Mouse (Mus musculus) MEL (cell line): ENCODE measurements at regions not wholly inside any gene's neighbourhood (a gene's known extent, or its start where the extent isn't known, plus 50 kb on each side); places are given as distances from the start of the nearest gene placed in this dataset.

Experiments used
- DNase-seq: peaks from one replicate; pipeline ENCODE4 v3.0.0; 2011; ENCODE audit warnings: low read depth, low spot score
- H3K27ac ChIP-seq: 2 replicates; pipeline ENCODE4 v1.5.1; 2012; ENCODE audit warnings: low read depth, mild to moderate bottlenecking, control low read depth, low read length, moderate library complexity; ENCODE audit not compliant: control insufficient read depth
- H3K27me3 ChIP-seq, 2 experiments: fragments of 150-350 bp in 1 of 2; sonication (generic) in 1 of 2; 2 replicates each; pipeline ENCODE4 v1.6.1; 2012; ENCODE audit warnings: low read length in 2 of 2, mild to moderate bottlenecking in 2 of 2, improper control_type of control experiment in 1 of 2, moderate library complexity in 1 of 2; ENCODE audit not compliant: insufficient read depth in 2 of 2, control insufficient read depth in 1 of 2
- H3K36me3 ChIP-seq, 2 experiments: 2 replicates each; pipeline ENCODE4 v1.6.1; 2012 to 2014; ENCODE audit warnings: low read length in 2 of 2, improper control_type of control experiment in 1 of 2, inconsistent platforms in 1 of 2, mild to moderate bottlenecking in 1 of 2; ENCODE audit not compliant: insufficient read depth in 2 of 2, control insufficient read depth in 1 of 2
- H3K4me1 ChIP-seq, 2 experiments: fragments of 150-350 bp in 1 of 2; sonication (generic) in 1 of 2; 2 replicates each; pipeline ENCODE4 v1.6.1; 2012; ENCODE audit warnings: low read length in 2 of 2, improper control_type of control experiment in 1 of 2, mild to moderate bottlenecking in 1 of 2; ENCODE audit not compliant: insufficient read depth in 2 of 2, control insufficient read depth in 1 of 2
- H3K4me3 ChIP-seq, 2 experiments: fragments of 150-350 bp in 1 of 2; sonication (generic) in 1 of 2; 2 replicates each; pipeline ENCODE4 v1.5.1; 2012; ENCODE audit warnings: low read depth in 2 of 2, low read length in 2 of 2, mild to moderate bottlenecking in 2 of 2, moderate library complexity in 2 of 2, control low read depth in 1 of 2, improper control_type of control experiment in 1 of 2; ENCODE audit not compliant: control insufficient read depth in 1 of 2, insufficient read depth in 1 of 2
- H3K79me2 ChIP-seq: 2 replicates; pipeline ENCODE4 v1.6.1; 2012; ENCODE audit warnings: mild to moderate bottlenecking, low read length, moderate library complexity; ENCODE audit not compliant: control insufficient read depth, poor library complexity, insufficient read depth
- H3K9ac ChIP-seq: 2 replicates; pipeline ENCODE4 v1.6.1; 2012; ENCODE audit warnings: low read depth, mild to moderate bottlenecking, control low read depth, low read length, moderate library complexity; ENCODE audit not compliant: control insufficient read depth, poor library complexity, severe bottlenecking
- H3K9me3 ChIP-seq: fragments of 150-350 bp; sonication (generic); replicated peaks from 2 replicates; pipeline ENCODE4 v1.6.1; 2012; ENCODE audit warnings: mild to moderate bottlenecking, low read length, improper control_type of control experiment, moderate library complexity; ENCODE audit not compliant: insufficient read depth
- CHD1 ChIP-seq: IDR thresholded peaks from 2 replicates; pipeline ENCODE4 v1.6.1; 2012; ENCODE audit warnings: low read depth, mild to moderate bottlenecking, inconsistent platforms, low read length, improper control_type of control experiment
- E2F4 ChIP-seq: IDR thresholded peaks from 2 replicates; pipeline ENCODE4 v1.6.1; 2011; ENCODE audit warnings: low read depth, low read length, improper control_type of control experiment, borderline replicate concordance
- EP300 ChIP-seq, 2 experiments: IDR thresholded peaks; 2 replicates each; pipeline ENCODE4 v1.6.1; 2011; ENCODE audit warnings: improper control_type of control experiment in 2 of 2, low read length in 2 of 2, low read depth in 1 of 2, mild to moderate bottlenecking in 1 of 2
- GABPA ChIP-seq: IDR thresholded peaks from 2 replicates; pipeline ENCODE4 v1.6.1; 2012; ENCODE audit warnings: low read depth, mild to moderate bottlenecking, inconsistent platforms, low read length, improper control_type of control experiment, moderate library complexity
- GATA1 ChIP-seq: IDR thresholded peaks from 2 replicates; pipeline ENCODE4 v1.6.1; 2011; ENCODE audit warnings: low read depth, low read length, improper control_type of control experiment
- HCFC1 ChIP-seq: IDR thresholded peaks from 2 replicates; pipeline ENCODE4 v1.6.1; 2012; ENCODE audit warnings: low read depth, mild to moderate bottlenecking, inconsistent platforms, low read length, improper control_type of control experiment, moderate library complexity
- KAT2A ChIP-seq: conservative IDR thresholded peaks from 2 replicates; pipeline ENCODE4 v1.6.1; 2012; ENCODE audit warnings: low read depth, low read length, improper control_type of control experiment, inconsistent platforms
- MEF2A ChIP-seq: IDR thresholded peaks from 2 replicates; pipeline ENCODE4 v1.6.1; 2014; ENCODE audit warnings: low read depth, mild to moderate bottlenecking, inconsistent platforms, low read length, improper control_type of control experiment; ENCODE audit not compliant: poor library complexity, insufficient replicate concordance, severe bottlenecking; ENCODE audit errors: extremely low read depth
- MYB ChIP-seq: IDR thresholded peaks from 2 replicates; pipeline ENCODE4 v1.6.1; 2011; ENCODE audit warnings: mild to moderate bottlenecking, low read depth, low read length, improper control_type of control experiment
- NRF1 ChIP-seq: IDR thresholded peaks from 2 replicates; pipeline ENCODE4 v1.6.1; 2014; ENCODE audit warnings: low read depth, mild to moderate bottlenecking, inconsistent platforms, low read length, improper control_type of control experiment, moderate library complexity; ENCODE audit not compliant: poor library complexity, insufficient read depth, severe bottlenecking
- POLR2AphosphoS5 ChIP-seq: IDR thresholded peaks from 2 replicates; pipeline ENCODE4 v1.6.1; 2012; ENCODE audit warnings: low read depth, borderline replicate concordance, mild to moderate bottlenecking, inconsistent platforms, low read length, moderate library complexity, mixed read lengths
- RAD21 ChIP-seq: IDR thresholded peaks from 2 replicates; pipeline ENCODE4 v1.6.1; 2011; ENCODE audit warnings: mild to moderate bottlenecking, low read depth, low read length, improper control_type of control experiment
- SIN3A ChIP-seq: IDR thresholded peaks from 2 replicates; pipeline ENCODE4 v1.6.1; 2012; ENCODE audit warnings: low read length, improper control_type of control experiment, inconsistent platforms
- TBP ChIP-seq: IDR thresholded peaks from 2 replicates; pipeline ENCODE4 v1.8.0; 2011; ENCODE audit warnings: low read depth, low read length, improper control_type of control experiment
- UBTF ChIP-seq: IDR thresholded peaks from 2 replicates; pipeline ENCODE4 v1.6.1; 2012; ENCODE audit warnings: low read depth, mild to moderate bottlenecking, inconsistent platforms, low read length, improper control_type of control experiment, moderate library complexity, borderline replicate concordance; ENCODE audit not compliant: insufficient read depth
- USF1 ChIP-seq: IDR thresholded peaks from 2 replicates; pipeline ENCODE4 v1.6.1; 2014; ENCODE audit warnings: low read depth, mild to moderate bottlenecking, inconsistent platforms, low read length, improper control_type of control experiment, moderate library complexity
- USF2 ChIP-seq, 2 experiments: IDR thresholded peaks; 2 replicates each; pipeline ENCODE4 v1.6.1; 2011 to 2012; ENCODE audit warnings: improper control_type of control experiment in 2 of 2, low read length in 2 of 2, borderline replicate concordance in 1 of 2, inconsistent platforms in 1 of 2, low read depth in 1 of 2, mild to moderate bottlenecking in 1 of 2; ENCODE audit not compliant: insufficient read depth in 1 of 2
- ZC3H11A ChIP-seq: IDR thresholded peaks from 2 replicates; pipeline ENCODE4 v1.6.1; 2012; ENCODE audit warnings: low read depth, mild to moderate bottlenecking, inconsistent platforms, low read length, improper control_type of control experiment
- ZMIZ1 ChIP-seq: IDR thresholded peaks from 2 replicates; pipeline ENCODE4 v1.6.1; 2012; ENCODE audit warnings: low read depth, mild to moderate bottlenecking, inconsistent platforms, low read length, improper control_type of control experiment, moderate library complexity
- ZNF384 ChIP-seq: IDR thresholded peaks from 2 replicates; pipeline ENCODE4 v1.6.1; 2012; ENCODE audit warnings: low read depth, mild to moderate bottlenecking, inconsistent platforms, low read length, improper control_type of control experiment

GRCm38 (mm10) chr3:60928910-60929309 lies 73.7 kb upstream of the P2ry1 start:
- H3K79me2 ChIP-seq, result no peaks in the 10 kb centered on the region
- 0 out of 4 replicates have a peak, but pooled peaks cover 0 to 2% of the 10 kb centered on the region in 2 experiments for H3K4me1 ChIP-seq
- no peak for DNase-seq
- no peaks in the 10 kb centered on the region for H3K36me3 ChIP-seq
- no peaks in the 10 kb centered on the region for H3K27me3 ChIP-seq
- H3K9ac ChIP-seq, result no peak overlapping the region
- no peak for TF ChIP-seq UBTF
- no peak overlapping the region for H3K27ac ChIP-seq
- H3K9me3 ChIP-seq, result no peaks in the 10 kb centered on the region
- no peak overlapping the region for H3K4me3 ChIP-seq

- no peak for DNase-seq
- H3K36me3 ChIP-seq, result no peaks in the 10 kb centered on the region; a peak in 1 of 4 replicates
- no peaks in the 10 kb centered on the region for H3K9me3 ChIP-seq
- H3K27me3 ChIP-seq, result no peaks in the 10 kb centered on the region
- H3K79me2 ChIP-seq, result no peaks in the 10 kb centered on the region
- no peak overlapping the region for H3K27ac ChIP-seq
- TF ChIP-seq EP300 (IDR thresholded peaks at IDR 0.05; ENCODE audit: low read depth in 1 of 2, low read length in 2 of 2), result peak in 1 of 2 experiments; percentile 11; a peak in 1 of 4 replicates
- no peak for TF ChIP-seq HCFC1
- TF ChIP-seq GATA1, result peak; percentile 35; the same call in 1 of the 2 replicates
- no peak for TF ChIP-seq ZMIZ1
- TF ChIP-seq NRF1, result no peak
- TF ChIP-seq ZC3H11A, result no peak
- H3K4me3 ChIP-seq, result no peak overlapping the region
- no peaks in the 10 kb centered on the region for H3K4me1 ChIP-seq
- no peak overlapping the region for H3K9ac ChIP-seq
Observed at GRCm38 (mm10) chr3:60934492-60934891, 68.1 kb upstream of the P2ry1 start.

- Histone ChIP-seq H3K36me3 (no peaks in the 10 kb centered on the region), H3K27me3 (no peaks in the 10 kb centered on the region), H3K9me3 (no peaks in the 10 kb centered on the region), H3K27ac (no peak overlapping the region), H3K9ac (no peak overlapping the region), H3K79me2 (no peaks in the 10 kb centered on the region), H3K4me3 (no peak overlapping the region), H3K4me1 (no peaks in the 10 kb centered on the region; a peak in 1 of 4 replicates)
- no peak for TF ChIP-seq ZNF384
- no peak for TF ChIP-seq MEF2A
- TF ChIP-seq KAT2A, result no peak
- no peak for TF ChIP-seq ZMIZ1
- TF ChIP-seq USF2 (IDR thresholded peaks at IDR 0.05; ENCODE audit: borderline replicate concordance in 1 of 2, insufficient read depth in 1 of 2, low read depth in 1 of 2, low read length in 2 of 2), result no peak
- TF ChIP-seq GABPA, result no peak
- TF ChIP-seq HCFC1, result no peak
- TF ChIP-seq MYB, result no peak
- no peak for TF ChIP-seq UBTF
- TF ChIP-seq SIN3A, result no peak
- TF ChIP-seq E2F4, result no peak
- no peak for TF ChIP-seq CHD1
- TF ChIP-seq POLR2AphosphoS5, result no peak
- no peak for TF ChIP-seq RAD21
- no peak for TF ChIP-seq TBP
- TF ChIP-seq USF1, result no peak
- no peak for DNase-seq
Observed at GRCm38 (mm10) chr3:60941451-60941850, 61.1 kb upstream of the P2ry1 start.
